Mouse (Mus musculus) stomach, postnatal 0 days (tissue): ENCODE measurements around the gene Nectin4. TPM values are rescaled to one million over a fixed set of nuclear protein-coding genes. Genes with fewer than 3 reads are reported as not detected.
A peak's percentile ranks its signal among the peaks of the same experiment; 100 is the strongest.

Source experiments
- ATAC-seq: fragments of 200-750 bp; cut with Nextera tagmentation; 2 replicates; pipeline ENCODE4 v1.8.0; 2017; ENCODE audit not compliant: low FRiP score, low TSS enrichment
- DNase-seq: peaks from one replicate; pipeline ENCODE4 v3.0.0-alpha.2; 2016; ENCODE audit warnings: low spot score
- H3K27ac ChIP-seq: fragments of 300-500 bp; sonication (generic); replicated peaks from 2 replicates; pipeline ENCODE4 v1.5.1; 2014; ENCODE audit warnings: mild to moderate bottlenecking, control low read depth
- H3K27me3 ChIP-seq: fragments of 300-500 bp; sonication (generic); 2 replicates; pipeline ENCODE4 v1.6.1; 2014; ENCODE audit warnings: low read length; ENCODE audit not compliant: control insufficient read depth, insufficient read depth
- H3K36me3 ChIP-seq: fragments of 300-500 bp; sonication (generic); 2 replicates; pipeline ENCODE4 v1.6.1; 2014; ENCODE audit warnings: low read length, mixed read lengths; ENCODE audit not compliant: control insufficient read depth, insufficient read depth
- H3K4me1 ChIP-seq: fragments of 300-500 bp; sonication (generic); replicated peaks from 2 replicates; pipeline ENCODE4 v1.6.1; 2014; ENCODE audit warnings: antibody characterized with exemption; ENCODE audit not compliant: control insufficient read depth, insufficient read depth
- H3K4me2 ChIP-seq: fragments of 300-500 bp; sonication (generic); replicated peaks from 2 replicates; pipeline ENCODE4 v1.6.1; 2014; ENCODE audit warnings: low read depth, mild to moderate bottlenecking, control low read depth, moderate library complexity
- H3K4me3 ChIP-seq: fragments of 300-500 bp; sonication (generic); 2 replicates; pipeline ENCODE4 v1.5.1; 2014; ENCODE audit warnings: low read depth, low read length, control low read depth
- H3K9ac ChIP-seq: fragments of 300-500 bp; sonication (generic); 2 replicates; pipeline ENCODE4 v1.6.1; 2014; ENCODE audit warnings: mild to moderate bottlenecking, low read length, control low read depth, mixed read lengths
- H3K9me3 ChIP-seq: fragments of 300-500 bp; sonication (generic); 2 replicates; pipeline ENCODE4 v1.6.1; 2016; ENCODE audit warnings: low read length; ENCODE audit not compliant: control insufficient read depth
- CTCF ChIP-seq: IDR thresholded peaks from 2 replicates; pipeline ENCODE4 v1.5.1; 2016; ENCODE audit warnings: antibody characterized with exemption, low read depth, mild to moderate bottlenecking, moderate library complexity
- EP300 ChIP-seq: optimal IDR thresholded peaks from 2 replicates; pipeline ENCODE3; 2016; ENCODE audit warnings: antibody characterized with exemption
- WGBS: fragments of 180-500 bp; shearing (Covaris S2); extraction: QIAGEN DNeasy Blood & Tissue Kit; methylation state at CpG from one replicate; pipeline ENCODE4 v1.1.7; 2014; 5-methylcytosine and 5-hydroxymethylcytosine counted together
- polyA plus RNA-seq: library from polyadenylated mRNA; unstranded; fragments of >200 nt; fragmentation: Nextera tagmentation; extraction: Ambion mirVana; gene quantifications from 2 replicates; pipeline ENCODE4 v1.2.1, GENCODE M21; 2015

Gene Nectin4
- polyA plus RNA-seq, 1 experiment from 2014 or later = 45.5 TPM

GRCm38 (mm10) chr1:171388376-171389102 lies 18.6 kb downstream of the Nectin4 start, which contains the start of gene Arhgap30:
Arhgap30 (plus strand) TSS chr1:171388954.
- no peaks in the 10 kb centered on the region for H3K27me3 ChIP-seq
- H3K4me2 ChIP-seq = no peak within 1 kb of the TSS
- H3K36me3 ChIP-seq = no peaks in the 10 kb centered on the region
- DNase-seq = no peak
- no peak within 1 kb of the TSS for H3K9ac ChIP-seq
- no peaks in the 10 kb centered on the region for H3K9me3 ChIP-seq
- H3K4me3 ChIP-seq = no peak within 1 kb of the TSS
- H3K4me1 ChIP-seq = no peaks in the 10 kb centered on the region; the same call in 1 of the 2 replicates
- TF ChIP-seq CTCF = no peak
- no peak for TF ChIP-seq EP300
- peak within 1 kb of the TSS; percentile 24; the same call in 1 of the 2 replicates for H3K27ac ChIP-seq
- WGBS = 74% methylated on average over 15 of the region's 15 CpGs
- no peak for ATAC-seq

DNA sequence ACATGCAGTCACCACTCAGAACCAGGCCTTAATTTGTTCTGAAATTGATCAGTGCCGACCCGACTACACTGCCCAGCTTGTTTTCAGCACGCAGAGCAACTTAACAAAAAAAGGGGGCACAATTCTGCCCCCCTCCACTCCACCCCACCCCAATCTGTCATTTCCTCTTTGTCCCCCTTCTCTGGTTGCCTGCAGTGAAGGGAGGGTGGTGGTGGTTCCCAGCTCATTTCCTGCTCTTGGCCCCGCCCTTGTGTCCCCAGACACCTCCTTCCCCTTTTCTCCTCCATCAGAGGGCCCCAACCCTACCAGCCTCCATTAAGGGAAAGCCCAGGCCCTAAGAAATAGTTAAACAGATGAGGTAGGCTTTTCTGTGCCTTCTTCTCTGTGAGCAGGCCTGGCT lies 20.2 kb downstream of the Nectin4 start:
- WGBS = 63% methylated on average over 4 of the region's 4 CpGs
- Histone ChIP-seq H3K4me1 (no peaks in the 10 kb centered on the region; the same call in 1 of the 2 replicates), H3K4me3 (no peak overlapping the region), H3K9me3 (no peaks in the 10 kb centered on the region), H3K36me3 (no peaks in the 10 kb centered on the region), H3K9ac (no peak overlapping the region), H3K27me3 (no peaks in the 10 kb centered on the region), H3K27ac (peak overlapping the region; percentile 24; the same call in 1 of the 2 replicates), H3K4me2 (no peak overlapping the region)
- no peak; the same call in 1 of the 2 replicates for ATAC-seq
- TF ChIP-seq EP300 (no peak), CTCF (no peak)
- DNase-seq = peak; percentile 45

- Histone ChIP-seq H3K4me2 (no peak overlapping the region), H3K27me3 (no peaks in the 10 kb centered on the region), H3K4me1 (no peaks in the 10 kb centered on the region), H3K9me3 (no peaks in the 10 kb centered on the region), H3K4me3 (no peak overlapping the region), H3K9ac (no peak overlapping the region), H3K36me3 (no peaks in the 10 kb centered on the region), H3K27ac (no peak overlapping the region)
- ATAC-seq = no peak
- 71% methylated on average over 4 of the region's 4 CpGs for WGBS
- TF ChIP-seq CTCF (no peak), EP300 (no peak)
- no peak for DNase-seq
Observed at GRCm38 (mm10) chr1:171401821-171402220, 31.9 kb downstream of the Nectin4 start.

DNA sequence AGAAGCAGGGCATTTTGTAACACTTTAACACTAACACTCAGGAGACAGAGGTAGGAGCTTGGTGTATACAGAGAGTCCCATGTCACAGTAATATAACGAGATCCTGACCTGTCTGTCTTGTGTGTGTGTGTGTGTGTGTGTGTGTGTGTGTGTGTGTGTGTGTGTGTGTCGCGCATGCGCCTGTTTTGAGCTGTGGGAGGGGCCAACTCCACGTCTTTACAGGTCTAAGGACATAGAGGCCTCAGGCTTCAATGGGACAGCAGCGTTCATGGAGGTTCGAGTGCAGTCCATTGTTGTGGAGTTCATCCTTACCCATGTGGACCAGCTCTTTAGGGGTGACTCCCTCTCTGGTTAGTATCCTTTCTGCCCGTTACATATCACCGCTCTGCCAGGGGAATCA lies 33.1 kb downstream of the Nectin4 start:
- Histone ChIP-seq H3K4me1 (no peaks in the 10 kb centered on the region), H3K36me3 (no peaks in the 10 kb centered on the region)
- WGBS = 83% methylated on average over 9 of the region's 9 CpGs

DNA sequence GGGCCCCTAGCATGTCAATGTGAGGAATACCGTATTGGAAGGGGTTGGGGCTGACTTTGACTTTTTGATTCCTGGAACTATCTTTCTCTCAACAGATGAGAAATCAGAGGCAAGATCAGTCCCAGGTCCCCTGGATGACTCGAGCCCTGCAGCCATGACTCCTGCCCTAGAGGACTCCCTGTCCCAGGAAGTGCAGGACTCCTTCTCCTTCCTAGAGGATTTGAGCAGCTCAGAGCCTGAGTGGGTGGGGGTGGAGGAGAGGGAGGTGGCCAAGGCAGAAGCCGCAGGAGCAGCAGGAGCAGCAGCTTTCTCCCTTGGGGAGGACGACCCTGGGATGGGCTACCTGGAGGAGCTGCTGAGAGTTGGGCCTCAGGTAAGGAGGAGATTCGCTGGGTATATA lies 37.4 kb downstream of the Nectin4 start:
- H3K27me3 ChIP-seq = no peaks in the 10 kb centered on the region
- H3K4me2 ChIP-seq = no peak overlapping the region
- H3K9ac ChIP-seq = no peak overlapping the region
- H3K9me3 ChIP-seq = no peaks in the 10 kb centered on the region
- no peaks in the 10 kb centered on the region for H3K4me1 ChIP-seq
- 72% methylated on average over 5 of the region's 5 CpGs for WGBS
- DNase-seq (no peak), ATAC-seq (no peak)
- H3K36me3 ChIP-seq = no peaks in the 10 kb centered on the region
- H3K4me3 ChIP-seq = no peak overlapping the region
- H3K27ac ChIP-seq = no peak overlapping the region
- no peak for TF ChIP-seq EP300
- no peak for TF ChIP-seq CTCF

More for the DNA sequence above, 33.1 kb downstream of the Nectin4 start:
- TF ChIP-seq CTCF = no peak
- TF ChIP-seq EP300 = no peak
- H3K27ac ChIP-seq = no peak overlapping the region
- no peaks in the 10 kb centered on the region for H3K9me3 ChIP-seq
- no peak overlapping the region for H3K9ac ChIP-seq
- H3K4me3 ChIP-seq = no peak overlapping the region
- H3K4me2 ChIP-seq = no peak overlapping the region
- DNase-seq = no peak
- H3K27me3 ChIP-seq = no peaks in the 10 kb centered on the region
- no peak for ATAC-seq

DNA sequence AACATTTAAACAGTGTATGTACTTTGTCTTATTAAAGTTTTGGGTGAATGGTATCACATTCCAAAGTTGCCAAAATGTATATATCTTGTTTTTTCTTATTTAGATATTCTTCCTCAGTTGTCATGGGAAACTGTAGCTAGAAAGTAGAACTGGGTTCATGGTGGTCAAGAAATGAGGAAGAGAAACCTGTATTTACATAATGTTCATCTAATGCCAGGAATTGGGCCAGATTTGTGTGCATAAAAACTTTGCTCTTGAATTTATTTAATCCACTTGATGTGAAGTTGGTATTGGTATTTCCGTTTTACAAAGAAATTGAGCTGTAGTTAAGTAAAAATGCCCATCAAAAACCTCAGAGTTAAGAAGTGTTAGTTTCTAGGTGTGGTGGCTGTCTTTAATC lies 40.3 kb downstream of the Nectin4 start:
- H3K4me3 ChIP-seq = no peak overlapping the region

More for the DNA sequence above, 40.3 kb downstream of the Nectin4 start:
- Histone ChIP-seq H3K4me1 (0 out of 2 replicates have a peak, but pooled peaks cover 3% of the 10 kb centered on the region), H3K36me3 (no peaks in the 10 kb centered on the region), H3K4me2 (no peak overlapping the region), H3K27ac (no peak overlapping the region), H3K9ac (no peak overlapping the region), H3K27me3 (no peaks in the 10 kb centered on the region), H3K9me3 (no peaks in the 10 kb centered on the region)
- TF ChIP-seq EP300 (no peak), CTCF (no peak)
- DNase-seq = no peak
- WGBS = 89% methylated on average over 1 of the region's 1 CpGs
- no peak for ATAC-seq
